Mouse (Mus musculus) gastrocnemius, postnatal 10 days (tissue): Measurements from ENCODE around the gene C1rl. TPM values are rescaled to one million over a fixed set of nuclear protein-coding genes. Genes with fewer than 3 reads are reported as not detected.

ENCODE experiments used
- total RNA-seq, 2 experiments: library from RNA; stranded (reverse); gene quantifications; 2 replicates each; pipeline ENCODE4 v1.2.3; 2021

Gene C1rl
- total RNA-seq, 2 experiments from 2014 or later: 0.82 to 1.2 TPM

Other genes with a start within 250 kb of the C1rl start
- 10 to 100 TPM in 1 of 2 experiments, 1 to 10 TPM in 1; 9.3 to 15.8 TPM for gene Cd163, start 188.5 kb upstream of the C1rl start, total RNA-seq
- 10 to 100 TPM; 25.8 to 28.3 TPM for gene Pex5, start 78.0 kb upstream of the C1rl start, total RNA-seq
- gene Clstn3, start 28.3 kb upstream of the C1rl start, total RNA-seq: 1 to 10 TPM; 1.5 to 1.8 TPM
- gene C1ra, start 19.3 kb downstream of the C1rl start, total RNA-seq: 10 to 100 TPM; 19.4 to 19.7 TPM
- gene C1s1, start 49.2 kb downstream of the C1rl start, total RNA-seq: 10 to 100 TPM; 43.3 to 51.5 TPM
- 1 to 10 TPM; 1.9 to 2.0 TPM for gene C1rb, start 77.2 kb downstream of the C1rl start, total RNA-seq
- gene C1s2, start 143.0 kb downstream of the C1rl start, total RNA-seq: 1 to 10 TPM in 1 of 2 experiments, under 1 TPM in 1; 0.68 to 1.1 TPM
- 10 to 100 TPM; 28.2 to 41.3 TPM for gene Lpcat3, start 169.9 kb downstream of the C1rl start, total RNA-seq
- 10 to 100 TPM; 61.0 to 62.5 TPM for gene Emg1, start 219.1 kb downstream of the C1rl start, total RNA-seq
- gene Phb2, start 219.2 kb downstream of the C1rl start, total RNA-seq: 100 to 1,000 TPM; 205 to 206 TPM
- 1 to 10 TPM; 1.8 to 3.8 TPM for gene Ptpn6, start 245.6 kb downstream of the C1rl start, total RNA-seq
- gene Grcc10, start 248.3 kb downstream of the C1rl start, total RNA-seq: 100 to 1,000 TPM; 213 to 226 TPM